Mouse (Mus musculus) erythroblast, embryonic 14.5 days (primary cell): ENCODE results near the gene Samd4.

ENCODE experiments used
- GATA1 ChIP-seq: IDR thresholded peaks from 2 replicates; pipeline ENCODE4 v1.6.1; 2012; ENCODE audit warnings: low read length, inconsistent platforms, mixed read lengths
- TAL1 ChIP-seq: IDR thresholded peaks from 3 replicates; pipeline ENCODE4 v1.6.1; 2012; ENCODE audit warnings: low read length, inconsistent platforms, mixed read lengths

- TF ChIP-seq GATA1, result no peak
- TF ChIP-seq TAL1, result no peak
Measured at GRCm38 (mm10) chr14:46882431-46883067, at the start of gene Samd4.
